Mouse (Mus musculus) G1E (cell line): ENCODE results near the gene BC005537. TPM values are rescaled to one million over a fixed set of nuclear protein-coding genes. Genes with fewer than 3 reads are reported as not detected.

Source experiments
- ATAC-seq: 2 replicates; pipeline ENCODE4 v1.8.0; 2016; ENCODE audit warnings: mild to moderate bottlenecking; ENCODE audit not compliant: insufficient number of reproducible peaks, poor library complexity, low FRiP score, severe bottlenecking; ENCODE audit errors: extremely low read depth
- DNase-seq: peaks from one replicate; pipeline ENCODE4 v3.0.0; 2012; ENCODE audit warnings: low spot score
- H3K27me3 ChIP-seq: 2 replicates; pipeline ENCODE4 v1.6.1; 2012; ENCODE audit warnings: mild to moderate bottlenecking, low read length, inconsistent platforms; ENCODE audit not compliant: insufficient read depth
- H3K36me3 ChIP-seq: replicated peaks from 2 replicates; pipeline ENCODE3; 2012; ENCODE audit warnings: mild to moderate bottlenecking, inconsistent platforms
- H3K4me1 ChIP-seq: 2 replicates; pipeline ENCODE4 v1.6.1; 2012; ENCODE audit warnings: low read depth, low read length, inconsistent platforms, mixed read lengths; ENCODE audit not compliant: insufficient read depth
- H3K4me3 ChIP-seq: 2 replicates; pipeline ENCODE4 v1.5.1; 2012; ENCODE audit warnings: low read depth, mild to moderate bottlenecking, inconsistent platforms, low read length, moderate library complexity, mixed read lengths
- H3K9me3 ChIP-seq: replicated peaks from 2 replicates; pipeline ENCODE4 v1.6.1; 2012; ENCODE audit warnings: inconsistent platforms
- CTCF ChIP-seq: IDR thresholded peaks from 2 replicates; pipeline ENCODE4 v1.5.1; 2012; ENCODE audit warnings: low read depth, low read length, inconsistent platforms, mixed read lengths
- GATA1 ChIP-seq: IDR thresholded peaks from 2 replicates; pipeline ENCODE4 v1.6.1; 2012; ENCODE audit warnings: borderline replicate concordance, low read length, inconsistent platforms, mixed read lengths
- GATA2 ChIP-seq: IDR thresholded peaks from 2 replicates; pipeline ENCODE4 v1.6.1; 2012; ENCODE audit warnings: low read depth, low read length, inconsistent platforms, borderline replicate concordance
- POLR2AphosphoS5 ChIP-seq: IDR thresholded peaks from 2 replicates; pipeline ENCODE4 v1.6.1; 2012; ENCODE audit warnings: low read depth, low read length, inconsistent platforms; ENCODE audit not compliant: insufficient replicate concordance
- TAL1 ChIP-seq: conservative IDR thresholded peaks from 2 replicates; pipeline ENCODE4 v1.6.1; 2012; ENCODE audit warnings: low read depth, low read length, inconsistent platforms, mixed read lengths
- polyA plus RNA-seq: library from polyadenylated mRNA; stranded (reverse); fragments of >175 nt; gene quantifications from 2 replicates; pipeline ENCODE4 v1.2.3, GENCODE M21; 2012
- total RNA-seq, 2 experiments: library from RNA; stranded (forward) in 1 of 2; stranded (reverse) in 1 of 2; fragments of 200-1000 nt in 1 of 2; fragments of >200 nt in 1 of 2; fragmentation: Nextera tagmentation in 1 of 2; gene quantifications; 2 replicates each; pipeline ENCODE4 v1.2.3; 2014 to 2017

The BC005537 gene
- total and polyA plus RNA-seq, 3 experiments = 51.4 to 121 (median 61.7) TPM

DNA sequence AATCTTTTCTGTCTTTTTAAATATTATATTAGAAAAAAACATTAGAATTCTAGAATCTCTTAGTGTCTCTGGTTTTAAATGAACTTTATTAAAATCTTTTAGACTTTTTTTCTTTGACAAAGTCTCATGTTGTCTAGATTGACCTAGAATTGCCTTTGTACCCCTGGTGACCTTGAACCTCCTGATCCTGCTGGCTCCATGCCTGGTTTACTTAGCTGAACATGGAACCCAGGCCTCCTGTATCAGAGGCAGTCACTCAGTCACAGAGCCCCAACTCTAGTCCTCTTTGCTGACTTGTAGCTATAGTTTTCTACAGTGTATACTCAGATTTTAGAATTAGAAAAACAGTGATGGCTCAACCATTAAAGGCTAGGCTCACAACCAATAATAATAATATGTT lies 4.6 kb downstream of the BC005537 start:
- no peaks in the 10 kb centered on the region for H3K9me3 ChIP-seq
- no peak for ATAC-seq
- peaks cover 30% of the 10 kb centered on the region for H3K4me1 ChIP-seq
- H3K4me3 ChIP-seq = no peak overlapping the region
- H3K27me3 ChIP-seq = no peaks in the 10 kb centered on the region
- DNase-seq = no peak
- H3K36me3 ChIP-seq = peaks cover 60% of the 10 kb centered on the region
- TF ChIP-seq GATA1 = no peak
- no peak for TF ChIP-seq TAL1
- no peak for TF ChIP-seq GATA2
- TF ChIP-seq CTCF = no peak
- no peak for TF ChIP-seq POLR2AphosphoS5

DNA sequence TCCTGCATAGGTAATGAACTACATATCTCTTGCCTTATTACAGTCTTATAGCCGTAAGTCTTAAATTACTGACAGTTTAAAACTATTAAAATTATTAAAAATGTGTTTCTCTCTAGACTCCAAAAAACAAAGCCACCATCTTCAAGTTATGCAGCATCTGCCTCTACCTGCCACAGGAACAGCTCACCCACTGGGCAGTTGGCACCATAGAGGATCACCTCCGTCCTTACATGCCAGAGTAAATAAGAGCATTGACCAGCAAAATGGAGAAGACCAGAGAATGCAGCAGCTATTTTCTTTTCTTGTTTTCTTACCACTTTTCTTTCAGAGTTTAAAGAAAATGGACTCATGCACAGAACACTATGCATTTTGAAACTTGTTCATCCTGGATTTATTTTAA lies 11.1 kb downstream of the BC005537 start:
- H3K4me3 ChIP-seq = no peak overlapping the region
- ATAC-seq (no peak), DNase-seq (no peak)
- H3K4me1 ChIP-seq = peaks cover 28% of the 10 kb centered on the region
- H3K9me3 ChIP-seq = no peaks in the 10 kb centered on the region
- H3K36me3 ChIP-seq = peaks cover 89% of the 10 kb centered on the region
- no peaks in the 10 kb centered on the region for H3K27me3 ChIP-seq
- no peak for TF ChIP-seq POLR2AphosphoS5
- no peak for TF ChIP-seq GATA2
- no peak for TF ChIP-seq TAL1
- no peak for TF ChIP-seq CTCF
- TF ChIP-seq GATA1 = no peak

DNA sequence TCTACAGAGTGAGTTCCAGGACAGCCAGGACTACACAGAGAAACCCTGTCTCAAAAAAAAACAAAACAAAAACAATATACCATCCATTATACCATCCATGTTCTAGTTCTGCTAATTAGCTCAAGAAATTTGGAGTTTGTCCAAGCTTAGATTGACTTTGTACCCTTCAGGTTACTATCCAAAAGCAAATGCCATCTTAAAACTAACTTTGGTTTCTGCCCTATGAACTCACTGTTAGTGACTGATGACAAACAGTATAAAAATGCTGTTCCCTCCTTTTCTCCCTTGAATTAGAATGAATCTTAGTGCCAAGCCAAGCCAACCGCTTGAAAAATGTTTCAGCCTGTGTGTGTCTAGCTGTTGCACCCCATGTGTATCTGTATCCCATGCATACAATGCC lies 13.2 kb downstream of the BC005537 start:
- no peaks in the 10 kb centered on the region for H3K27me3 ChIP-seq
- no peaks in the 10 kb centered on the region for H3K9me3 ChIP-seq
- ATAC-seq (no peak), DNase-seq (no peak)
- no peak overlapping the region for H3K4me3 ChIP-seq
- H3K4me1 ChIP-seq = peaks cover 23% of the 10 kb centered on the region
- peaks cover 83% of the 10 kb centered on the region for H3K36me3 ChIP-seq
- TF ChIP-seq GATA2 = no peak
- TF ChIP-seq GATA1 = no peak
- TF ChIP-seq POLR2AphosphoS5 = no peak
- no peak for TF ChIP-seq TAL1
- TF ChIP-seq CTCF = no peak

- no peaks in the 10 kb centered on the region for H3K27me3 ChIP-seq
- peaks cover 16% of the 10 kb centered on the region for H3K4me1 ChIP-seq
- H3K9me3 ChIP-seq = no peaks in the 10 kb centered on the region
- peaks cover 78% of the 10 kb centered on the region for H3K36me3 ChIP-seq
- ATAC-seq = peak; percentile 11; the same call in 1 of the 2 replicates
- no peak overlapping the region for H3K4me3 ChIP-seq
- DNase-seq = no peak
- 0 out of 2 replicates have a peak, but pooled peaks have one; percentile 65 for TF ChIP-seq POLR2AphosphoS5
- no peak for TF ChIP-seq TAL1
Observed at GRCm38 (mm10) chr13:24816125-24817092, 15.0 kb downstream of the BC005537 start.

DNA sequence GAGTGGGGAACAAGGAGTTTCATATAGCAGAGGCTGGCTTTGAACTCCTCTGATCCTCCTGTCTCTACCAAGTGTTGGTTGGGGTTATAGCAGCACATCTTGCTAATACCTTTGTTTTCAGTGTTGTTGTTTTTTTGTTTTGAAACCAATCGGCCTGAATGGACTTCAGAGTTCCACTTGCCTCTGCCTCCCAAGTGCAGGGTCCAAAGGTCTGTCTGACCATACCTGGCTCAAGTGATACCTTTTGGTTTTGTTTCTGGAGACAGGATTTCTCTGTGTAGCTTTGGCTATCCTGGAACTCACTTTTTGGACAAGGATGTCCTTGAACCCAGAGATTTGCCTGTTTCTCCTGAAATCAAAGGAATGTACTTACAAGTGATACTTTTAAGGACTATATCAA lies 18.5 kb downstream of the BC005537 start:
- ATAC-seq (no peak), DNase-seq (no peak)
- Histone ChIP-seq H3K9me3 (no peaks in the 10 kb centered on the region), H3K4me3 (no peak overlapping the region), H3K27me3 (no peaks in the 10 kb centered on the region), H3K4me1 (peaks cover 15% of the 10 kb centered on the region), H3K36me3 (peaks cover 74% of the 10 kb centered on the region)
- TF ChIP-seq POLR2AphosphoS5 (no peak), CTCF (no peak), GATA2 (no peak), GATA1 (no peak), TAL1 (no peak)

DNA sequence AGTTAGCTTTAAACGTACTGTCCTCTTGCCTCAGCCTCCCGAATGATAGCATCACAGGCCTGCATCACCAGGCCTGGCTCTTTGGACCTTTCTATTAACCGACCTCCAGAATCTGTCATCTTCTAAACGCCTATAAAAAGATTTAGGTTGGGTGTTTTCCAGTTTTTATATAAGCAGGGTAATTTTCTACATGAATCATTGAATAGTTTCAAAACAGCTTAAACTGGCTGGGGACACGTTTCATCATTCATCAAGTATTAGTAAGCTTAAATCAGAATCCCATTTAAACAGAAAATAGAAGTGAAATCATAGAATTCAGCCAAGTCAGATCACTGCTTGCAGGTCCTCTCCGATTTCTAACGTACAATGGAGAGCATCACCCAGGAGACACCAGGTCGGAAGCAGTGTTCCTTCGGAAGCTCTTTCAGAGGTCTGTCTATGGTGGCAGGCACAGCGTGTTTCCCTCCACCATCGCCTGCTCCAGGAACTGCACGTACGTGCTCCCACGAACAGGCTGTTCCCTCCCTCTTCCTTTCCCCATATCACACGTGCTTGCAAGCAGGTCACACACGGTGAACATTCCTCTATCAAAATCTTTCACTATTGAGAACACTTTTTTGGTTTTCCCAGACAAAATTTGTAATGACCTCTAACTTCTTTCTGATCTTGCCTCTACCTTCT lies 21.3 kb downstream of the BC005537 start:
- Histone ChIP-seq H3K9me3 (no peaks in the 10 kb centered on the region), H3K27me3 (no peaks in the 10 kb centered on the region), H3K36me3 (peaks cover 70% of the 10 kb centered on the region), H3K4me1 (no peaks in the 10 kb centered on the region; the same call in 1 of the 2 replicates), H3K4me3 (no peak overlapping the region)
- ATAC-seq = no peak
- TF ChIP-seq GATA1 = no peak
- no peak for TF ChIP-seq CTCF
- TF ChIP-seq POLR2AphosphoS5 = no peak
- TF ChIP-seq GATA2 = no peak
- TF ChIP-seq TAL1 = no peak
- DNase-seq = no peak
